Mouse (Mus musculus) kidney, embryonic 15.5 days (tissue): Measurements from ENCODE around the gene Adamtsl2. TPM values are rescaled to one million over a fixed set of nuclear protein-coding genes. Genes with fewer than 3 reads are reported as not detected.
A peak's percentile ranks its signal among the peaks of the same experiment; 100 is the strongest.

ENCODE experiments used
- ATAC-seq: fragments of 200-750 bp; cut with Nextera tagmentation; replicated peaks from 2 replicates; pipeline ENCODE4 v1.8.0; 2017; ENCODE audit warnings: moderate TSS enrichment; ENCODE audit not compliant: low FRiP score
- H3K27ac ChIP-seq: fragments of 300-500 bp; sonication (generic); 2 replicates; pipeline ENCODE4 v1.5.1; 2015; ENCODE audit warnings: mild to moderate bottlenecking, inconsistent platforms
- H3K27me3 ChIP-seq: fragments of 300-500 bp; sonication (generic); 2 replicates; pipeline ENCODE4 v1.6.1; 2015; ENCODE audit warnings: inconsistent platforms
- H3K36me3 ChIP-seq: fragments of 300-500 bp; sonication (generic); 2 replicates; pipeline ENCODE4 v1.6.1; 2015; ENCODE audit warnings: inconsistent platforms
- H3K4me1 ChIP-seq: fragments of 300-500 bp; sonication (generic); 2 replicates; pipeline ENCODE4 v1.6.1; 2015; ENCODE audit warnings: inconsistent platforms
- H3K4me2 ChIP-seq: fragments of 300-500 bp; sonication (generic); 2 replicates; pipeline ENCODE4 v1.6.1; 2015; ENCODE audit warnings: moderate library complexity, mild to moderate bottlenecking, inconsistent platforms
- H3K4me3 ChIP-seq: fragments of 300-500 bp; sonication (generic); replicated peaks from 2 replicates; pipeline ENCODE4 v1.5.1; 2015; ENCODE audit warnings: mild to moderate bottlenecking, inconsistent platforms
- H3K9ac ChIP-seq: fragments of 300-500 bp; sonication (generic); 2 replicates; pipeline ENCODE4 v1.6.1; 2015; ENCODE audit warnings: mild to moderate bottlenecking, inconsistent platforms
- H3K9me3 ChIP-seq: fragments of 300-500 bp; sonication (generic); replicated peaks from 2 replicates; pipeline ENCODE4 v1.6.1; 2016; ENCODE audit warnings: inconsistent platforms
- WGBS: fragments of 180-500 bp; shearing (Covaris S2); methylation state at CpG from one replicate; pipeline ENCODE4 v1.1.7; 2015; ENCODE audit warnings: mixed read lengths; 5-methylcytosine and 5-hydroxymethylcytosine counted together
- polyA plus RNA-seq: library from polyadenylated mRNA; unstranded; fragments of >200 nt; fragmentation: Nextera tagmentation; extraction: Ambion mirVana; gene quantifications from 2 replicates; pipeline ENCODE4 v1.2.1, GENCODE M21; 2015

The Adamtsl2 gene
- polyA plus RNA-seq, 1 experiment from 2014 or later, result 1.7 TPM

DNA sequence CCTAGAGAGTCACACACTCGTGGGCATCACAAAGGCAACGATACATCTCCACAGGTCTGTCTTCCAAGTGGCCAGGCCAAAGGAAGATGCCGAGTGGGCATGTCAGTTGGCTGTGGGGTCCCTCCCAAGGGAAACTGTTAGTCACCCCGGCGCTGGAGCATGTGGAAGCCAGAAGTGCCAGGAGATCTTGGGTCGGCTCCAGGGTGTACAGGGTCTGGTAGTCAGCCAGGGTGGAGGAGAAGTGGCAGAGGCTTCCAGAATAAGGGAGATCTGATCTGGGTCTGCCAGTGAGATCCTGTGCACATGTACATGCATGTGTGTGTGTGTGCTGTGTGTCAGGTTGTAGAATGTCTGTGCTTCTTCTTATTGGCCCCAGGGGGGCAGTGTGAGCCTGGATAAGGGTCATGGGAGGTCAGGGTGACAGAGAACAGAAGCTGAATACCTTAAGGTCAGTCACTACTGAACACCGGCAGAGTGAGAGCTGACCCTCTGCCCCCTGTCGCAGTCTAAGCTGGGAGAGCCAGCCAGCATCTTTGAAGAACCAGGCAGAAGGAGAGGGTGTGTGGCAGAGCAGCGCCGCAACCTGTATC, 1.4 kb upstream of the Adamtsl2 start:
- no peak for ATAC-seq
- no peak overlapping the region for H3K4me3 ChIP-seq
- H3K4me1 ChIP-seq, result peaks cover 44% of the 10 kb centered on the region
- no peak overlapping the region for H3K9ac ChIP-seq
- peaks cover 6% of the 10 kb centered on the region; the same call in 1 of the 2 replicates for H3K27me3 ChIP-seq
- 68% methylated on average over 10 of the region's 10 CpGs for WGBS
- H3K36me3 ChIP-seq, result no peaks in the 10 kb centered on the region
- H3K4me2 ChIP-seq, result no peak overlapping the region
- H3K27ac ChIP-seq, result no peak overlapping the region
- H3K9me3 ChIP-seq, result no peaks in the 10 kb centered on the region

DNA sequence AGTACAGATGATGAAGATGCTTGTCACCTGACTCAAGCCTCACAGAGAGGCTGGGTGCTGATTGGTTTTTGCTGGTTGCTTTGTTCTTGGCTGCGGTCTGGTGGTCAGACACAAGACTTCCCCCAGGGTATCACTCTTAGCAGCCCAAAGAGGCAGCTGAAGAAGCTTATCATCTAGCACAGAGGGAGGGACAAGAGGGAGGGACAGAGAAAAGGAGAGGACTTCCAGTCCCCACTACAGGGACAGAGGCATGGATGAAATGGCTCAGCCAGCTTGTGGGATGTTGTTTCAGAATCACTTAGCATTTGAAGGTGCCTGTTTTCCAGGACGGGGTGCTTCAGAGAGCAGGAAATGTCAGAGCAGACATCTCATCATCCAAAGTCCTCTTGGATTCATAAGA, 867 bp upstream of the Adamtsl2 start:
- H3K4me2 ChIP-seq, result no peak overlapping the region
- H3K9me3 ChIP-seq, result no peaks in the 10 kb centered on the region
- peaks cover 6% of the 10 kb centered on the region; the same call in 1 of the 2 replicates for H3K27me3 ChIP-seq
- H3K4me1 ChIP-seq, result peaks cover 38% of the 10 kb centered on the region
- H3K4me3 ChIP-seq, result no peak overlapping the region
- H3K27ac ChIP-seq, result no peak overlapping the region
- 43% methylated on average over 2 of the region's 2 CpGs for WGBS
- H3K9ac ChIP-seq, result no peak overlapping the region
- no peak for ATAC-seq
- H3K36me3 ChIP-seq, result no peaks in the 10 kb centered on the region

DNA sequence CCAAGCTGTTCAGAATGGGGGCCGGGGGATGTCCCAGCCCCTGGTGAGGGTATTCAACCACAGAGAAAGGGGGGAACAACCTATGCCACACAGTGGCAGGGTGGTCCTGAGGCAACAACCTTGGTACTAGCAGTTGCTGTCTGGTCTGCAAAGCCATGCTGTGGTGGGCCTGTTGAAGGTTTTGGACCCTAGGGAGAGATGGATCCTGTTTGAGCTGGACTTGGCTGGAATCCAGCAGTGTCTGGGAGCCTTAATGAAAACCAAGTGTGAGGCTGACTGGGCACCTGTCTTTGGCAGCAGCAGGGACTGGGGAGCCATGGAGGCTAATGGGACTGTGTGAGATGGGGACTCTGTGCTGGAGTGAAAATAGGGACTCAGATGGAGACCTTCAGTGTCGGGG, 470 bp downstream of the Adamtsl2 start:
- peaks cover 6% of the 10 kb centered on the region; the same call in 1 of the 2 replicates for H3K27me3 ChIP-seq
- H3K36me3 ChIP-seq, result no peaks in the 10 kb centered on the region
- no peaks in the 10 kb centered on the region for H3K9me3 ChIP-seq
- no peak for ATAC-seq
- no peak overlapping the region for H3K27ac ChIP-seq
- peak overlapping the region; percentile 41 for H3K4me2 ChIP-seq
- H3K4me1 ChIP-seq, result peaks cover 46% of the 10 kb centered on the region
- no peak overlapping the region for H3K4me3 ChIP-seq
- WGBS, result 41% methylated on average over 2 of the region's 2 CpGs
- no peak overlapping the region for H3K9ac ChIP-seq

DNA sequence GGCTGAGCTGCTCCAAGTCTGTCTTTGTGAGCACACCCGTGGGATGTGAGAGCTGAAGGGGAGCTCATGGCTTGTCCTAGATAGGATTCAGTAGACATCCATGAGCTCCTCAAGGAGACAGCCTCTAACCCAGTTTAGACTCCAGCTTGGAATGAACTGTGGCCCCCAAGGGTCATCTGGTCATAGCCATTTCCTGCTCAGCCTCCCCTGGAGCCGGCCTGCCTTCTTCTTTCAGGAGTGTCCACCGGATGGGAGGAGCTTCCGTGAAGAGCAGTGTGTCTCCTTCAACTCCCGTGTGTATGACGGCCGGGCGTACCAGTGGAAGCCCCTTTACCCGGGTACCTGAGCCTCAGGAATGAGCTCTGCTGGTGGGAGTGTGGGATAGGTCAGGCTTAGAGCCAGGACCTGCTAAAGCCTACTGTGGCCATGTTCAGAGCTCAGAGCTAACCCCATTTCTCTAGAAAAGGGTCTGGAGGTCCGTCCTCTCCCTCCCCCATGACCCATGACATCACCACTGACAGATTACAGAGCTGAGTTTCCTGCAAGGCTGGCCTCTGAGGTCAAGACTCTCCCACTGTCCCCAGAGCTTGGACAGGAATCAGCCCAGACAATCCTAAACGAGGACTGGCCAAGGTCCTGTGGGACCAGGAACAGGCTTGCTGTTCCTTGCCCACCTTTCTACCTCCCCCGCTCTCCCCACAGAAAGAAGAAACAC, 4.7 kb downstream of the Adamtsl2 start:
- Histone ChIP-seq H3K4me1 (peaks cover 58% of the 10 kb centered on the region), H3K4me3 (no peak overlapping the region), H3K9ac (no peak overlapping the region), H3K27ac (no peak overlapping the region), H3K36me3 (no peaks in the 10 kb centered on the region), H3K9me3 (no peaks in the 10 kb centered on the region), H3K4me2 (no peak overlapping the region), H3K27me3 (no peaks in the 10 kb centered on the region)
- WGBS, result 44% methylated on average over 12 of the region's 12 CpGs
- ATAC-seq, result no peak

DNA sequence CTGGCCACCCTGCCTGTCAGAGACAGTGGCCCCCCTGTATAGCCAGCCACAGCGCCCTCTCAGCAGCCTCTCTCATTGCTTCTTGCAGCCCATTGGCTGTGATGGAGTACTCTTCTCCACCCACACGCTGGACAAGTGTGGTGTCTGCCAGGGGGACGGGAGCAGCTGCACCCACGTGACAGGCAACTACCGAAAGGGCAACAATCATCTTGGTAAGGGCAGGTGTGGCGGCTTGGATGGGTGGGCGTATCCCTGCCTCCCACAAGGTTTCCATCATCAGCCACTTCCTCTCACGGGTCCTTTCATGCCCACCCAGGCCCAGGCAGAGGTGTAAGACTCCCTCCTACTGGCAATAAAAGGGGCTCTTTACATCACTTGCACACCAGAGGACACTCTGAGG, 5.8 kb downstream of the Adamtsl2 start:
- 22% methylated on average over 8 of the region's 8 CpGs for WGBS
- no peak overlapping the region for H3K27ac ChIP-seq

DNA sequence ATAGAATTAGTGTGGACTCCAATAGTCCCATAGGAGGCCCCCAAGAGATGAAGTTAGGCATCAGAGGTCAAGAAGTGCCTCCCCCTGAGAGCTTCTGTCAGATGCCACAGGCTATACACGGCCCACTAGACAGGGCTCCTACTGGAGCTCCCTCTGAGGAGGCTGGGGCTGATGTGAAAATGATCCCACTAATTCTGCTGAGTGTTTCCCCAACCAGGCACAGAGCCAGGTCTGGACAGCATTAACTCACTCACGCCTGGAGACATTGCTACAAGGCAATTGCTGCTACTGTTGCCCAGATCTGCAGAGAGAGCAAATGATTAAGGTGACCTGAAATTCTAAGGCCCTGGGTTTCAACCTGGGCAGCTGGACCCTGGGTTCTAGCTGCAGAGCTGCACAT, 6.6 kb downstream of the Adamtsl2 start:
- no peak overlapping the region for H3K9ac ChIP-seq
- peaks cover 49% of the 10 kb centered on the region for H3K4me1 ChIP-seq
- H3K36me3 ChIP-seq, result no peaks in the 10 kb centered on the region
- no peak overlapping the region for H3K4me2 ChIP-seq
- WGBS, result 13% methylated on average over 2 of the region's 2 CpGs
- H3K9me3 ChIP-seq, result no peaks in the 10 kb centered on the region
- no peak overlapping the region for H3K27ac ChIP-seq
- H3K27me3 ChIP-seq, result no peaks in the 10 kb centered on the region
- H3K4me3 ChIP-seq, result no peak overlapping the region
- no peak for ATAC-seq

More for the DNA sequence above, 5.8 kb downstream of the Adamtsl2 start:
- no peaks in the 10 kb centered on the region for H3K36me3 ChIP-seq
- no peaks in the 10 kb centered on the region for H3K9me3 ChIP-seq
- H3K4me1 ChIP-seq, result peaks cover 51% of the 10 kb centered on the region
- no peak overlapping the region for H3K4me3 ChIP-seq
- no peaks in the 10 kb centered on the region for H3K27me3 ChIP-seq
- ATAC-seq, result 0 out of 2 replicates have a peak, but pooled peaks have one; percentile 15
- no peak overlapping the region for H3K9ac ChIP-seq
- no peak overlapping the region for H3K4me2 ChIP-seq

DNA sequence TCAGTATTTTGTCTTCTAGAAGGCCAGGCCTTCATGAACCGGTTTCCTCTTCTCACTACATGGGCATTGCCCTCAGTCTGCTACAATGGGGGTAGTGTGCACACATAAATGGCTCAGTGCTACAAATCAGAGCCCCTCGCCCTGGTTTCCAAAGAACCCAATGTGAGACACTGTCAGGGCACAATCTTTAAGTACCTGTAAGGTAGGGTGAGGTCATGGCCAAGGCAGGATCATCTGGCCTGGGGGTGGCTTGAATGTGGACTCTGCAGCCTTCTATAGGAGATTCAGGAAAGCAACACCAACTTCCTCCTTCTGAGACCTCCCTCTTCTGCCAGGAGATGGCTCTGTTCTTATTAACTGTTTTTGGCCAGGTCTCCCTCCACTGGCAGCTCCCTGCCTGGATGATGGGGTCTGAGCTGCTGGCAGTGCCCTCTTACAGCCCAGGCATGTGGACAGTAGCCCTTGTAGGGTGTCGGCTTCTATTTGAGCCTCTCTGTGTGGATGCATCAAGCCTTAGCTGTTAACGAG, 7.4 kb downstream of the Adamtsl2 start:
- H3K4me3 ChIP-seq, result no peak overlapping the region
- peaks cover 49% of the 10 kb centered on the region for H3K4me1 ChIP-seq
- WGBS, result 85% methylated on average over 4 of the region's 4 CpGs
- H3K36me3 ChIP-seq, result no peaks in the 10 kb centered on the region
- no peak overlapping the region for H3K9ac ChIP-seq
- H3K4me2 ChIP-seq, result no peak overlapping the region
- no peak overlapping the region for H3K27ac ChIP-seq
- H3K9me3 ChIP-seq, result no peaks in the 10 kb centered on the region
- H3K27me3 ChIP-seq, result no peaks in the 10 kb centered on the region
- no peak for ATAC-seq

DNA sequence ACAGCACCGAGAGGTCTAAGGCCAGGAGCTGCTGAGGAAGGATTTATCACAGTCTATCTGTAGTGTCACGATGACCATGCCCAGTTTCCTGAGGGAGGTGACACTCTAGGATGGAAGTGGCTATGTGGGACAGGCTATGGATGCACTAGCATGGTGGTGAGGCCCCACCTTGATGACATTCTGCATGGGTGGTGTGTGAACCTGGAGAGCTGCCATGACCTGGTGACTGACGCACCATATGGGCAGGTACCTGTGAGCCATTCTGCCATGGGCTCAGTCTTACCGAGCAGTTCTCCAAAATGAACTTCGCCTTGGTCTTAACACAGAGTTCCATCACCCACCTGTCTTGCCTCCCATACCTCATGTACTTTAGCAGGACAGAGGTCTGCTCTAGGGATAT, 8.4 kb downstream of the Adamtsl2 start:
- H3K27ac ChIP-seq, result peak overlapping the region; percentile 75
- no peak overlapping the region for H3K9ac ChIP-seq
- H3K27me3 ChIP-seq, result no peaks in the 10 kb centered on the region
- H3K36me3 ChIP-seq, result no peaks in the 10 kb centered on the region
- 80% methylated on average over 5 of the region's 5 CpGs for WGBS
- no peak overlapping the region for H3K4me3 ChIP-seq
- ATAC-seq, result no peak
- no peak overlapping the region for H3K4me2 ChIP-seq
- H3K4me1 ChIP-seq, result peaks cover 49% of the 10 kb centered on the region
- no peaks in the 10 kb centered on the region for H3K9me3 ChIP-seq

DNA sequence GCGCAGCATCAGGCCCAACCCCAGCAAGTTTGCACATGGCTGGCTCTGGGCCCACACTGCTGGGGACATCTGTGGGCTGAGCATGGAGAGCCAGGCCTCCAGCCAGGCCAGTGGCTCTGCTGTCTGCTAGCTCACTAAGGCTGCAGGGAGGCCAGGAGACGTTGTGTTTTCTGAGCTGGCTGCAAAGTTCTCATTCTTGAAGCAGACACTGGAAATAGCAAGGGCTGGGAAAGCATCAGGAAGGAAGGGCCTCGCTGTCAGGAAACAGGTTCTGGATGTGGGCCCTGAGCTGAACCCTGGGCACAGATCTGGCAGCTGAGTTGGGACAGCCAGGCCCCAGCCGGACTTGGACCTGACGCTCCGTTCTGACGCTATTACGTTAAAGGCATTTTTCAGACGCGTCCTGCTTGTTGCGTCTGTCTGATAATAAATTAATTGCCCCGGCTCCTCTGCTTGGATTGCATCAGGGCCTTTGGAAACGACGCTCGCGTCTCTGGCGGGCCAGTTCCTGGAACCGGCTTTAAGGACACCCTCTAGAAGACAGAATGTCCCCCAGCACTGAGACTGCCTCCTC, 9.0 kb downstream of the Adamtsl2 start:
- Histone ChIP-seq H3K36me3 (no peaks in the 10 kb centered on the region), H3K27me3 (no peaks in the 10 kb centered on the region), H3K27ac (peak overlapping the region; percentile 75), H3K4me1 (peaks cover 49% of the 10 kb centered on the region), H3K4me2 (no peak overlapping the region), H3K9ac (no peak overlapping the region), H3K9me3 (no peaks in the 10 kb centered on the region), H3K4me3 (no peak overlapping the region)
- no peak; the same call in 1 of the 2 replicates for ATAC-seq
- WGBS, result 40% methylated on average over 18 of the region's 18 CpGs

DNA sequence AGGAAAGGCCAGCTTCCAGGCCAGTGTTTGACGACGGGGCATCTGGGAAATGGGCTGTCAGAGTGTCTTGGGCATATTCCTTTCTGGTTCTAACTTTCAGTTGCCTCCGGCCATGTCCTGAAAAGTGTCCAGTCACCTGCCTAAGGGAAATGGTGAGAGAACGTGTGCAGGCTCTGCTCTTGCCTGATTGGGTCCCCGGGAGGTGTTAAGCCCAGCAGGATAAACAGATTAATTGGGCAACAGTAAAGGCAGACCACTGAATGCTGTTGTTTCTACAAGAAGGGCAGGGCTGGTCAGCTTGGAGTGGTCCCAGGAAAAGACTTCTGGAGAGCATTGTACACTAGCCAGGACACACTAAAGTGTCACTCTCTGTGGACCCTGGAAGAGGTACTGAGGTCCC, 9.5 kb downstream of the Adamtsl2 start:
- no peaks in the 10 kb centered on the region for H3K27me3 ChIP-seq
- 57% methylated on average over 5 of the region's 5 CpGs for WGBS
- ATAC-seq, result no peak
- no peak overlapping the region for H3K4me3 ChIP-seq
- peak overlapping the region; percentile 75 for H3K27ac ChIP-seq
- H3K4me1 ChIP-seq, result peaks cover 46% of the 10 kb centered on the region
- H3K9ac ChIP-seq, result no peak overlapping the region
- no peaks in the 10 kb centered on the region for H3K36me3 ChIP-seq
- no peaks in the 10 kb centered on the region for H3K9me3 ChIP-seq
- H3K4me2 ChIP-seq, result no peak overlapping the region

DNA sequence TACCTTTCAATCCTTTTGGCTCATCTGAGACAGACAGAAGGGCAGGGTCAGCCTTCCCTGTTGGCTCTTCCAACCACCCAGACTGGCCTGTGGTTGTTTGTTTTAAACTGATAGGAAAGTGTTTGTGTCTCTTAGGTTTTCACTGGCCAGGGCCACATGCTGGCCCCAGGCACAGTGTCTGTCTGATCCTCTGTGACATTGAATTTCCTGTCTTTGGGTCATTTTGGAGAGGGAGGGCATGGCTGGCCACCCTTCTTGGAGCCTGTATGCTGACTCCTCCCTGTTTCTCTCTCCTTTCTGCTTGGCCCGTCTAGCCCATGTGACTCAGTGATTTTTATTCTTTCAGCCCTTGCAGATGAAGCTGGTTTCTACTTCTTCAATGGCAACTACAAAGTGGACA, 10.1 kb downstream of the Adamtsl2 start:
- no peak overlapping the region for H3K27ac ChIP-seq
- no peaks in the 10 kb centered on the region for H3K9me3 ChIP-seq
- ATAC-seq, result no peak
- H3K4me3 ChIP-seq, result no peak overlapping the region
- 57% methylated on average over 1 of the region's 1 CpGs for WGBS
- H3K4me1 ChIP-seq, result peaks cover 40% of the 10 kb centered on the region
- H3K27me3 ChIP-seq, result no peaks in the 10 kb centered on the region
- H3K9ac ChIP-seq, result no peak overlapping the region
- no peaks in the 10 kb centered on the region for H3K36me3 ChIP-seq
- no peak overlapping the region for H3K4me2 ChIP-seq

DNA sequence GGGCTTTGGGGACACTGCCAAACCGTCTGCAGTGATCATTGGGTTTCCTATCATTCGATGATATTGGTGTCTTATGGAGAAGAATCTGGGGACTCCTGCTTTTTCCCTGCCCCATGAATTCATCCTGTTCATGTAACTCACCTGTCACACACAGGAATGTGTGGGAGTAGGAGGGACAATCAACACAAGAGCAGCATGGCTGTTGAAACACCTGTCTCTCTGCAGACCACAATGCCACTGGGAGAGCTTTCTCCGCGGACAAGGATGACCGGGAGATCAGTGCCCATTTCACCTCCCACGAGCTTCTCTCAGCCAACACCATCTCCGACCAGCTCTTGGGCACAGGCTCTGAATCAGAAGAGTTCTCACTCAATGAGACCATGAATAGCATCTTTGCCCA, 16.0 kb downstream of the Adamtsl2 start:
- Histone ChIP-seq H3K4me2 (no peak overlapping the region), H3K9ac (no peak overlapping the region), H3K27me3 (0 out of 2 replicates have a peak, but pooled peaks cover 2% of the 10 kb centered on the region), H3K4me3 (no peak overlapping the region), H3K36me3 (no peaks in the 10 kb centered on the region), H3K9me3 (no peaks in the 10 kb centered on the region), H3K27ac (no peak overlapping the region), H3K4me1 (peaks cover 25% of the 10 kb centered on the region)
- ATAC-seq, result no peak
- WGBS, result 80% methylated on average over 7 of the region's 7 CpGs
